Mouse (Mus musculus) limb, embryonic 15.5 days (tissue): ENCODE measurements around the gene Tpi1. TPM values are rescaled to one million over a fixed set of nuclear protein-coding genes. Genes with fewer than 3 reads are reported as not detected.
A peak's percentile ranks its signal among the peaks of the same experiment; 100 is the strongest.

Source experiments
- ATAC-seq: fragments of 200-750 bp; cut with Nextera tagmentation; 2 replicates; pipeline ENCODE4 v1.8.0; 2017; ENCODE audit warnings: low read depth, moderate TSS enrichment; ENCODE audit not compliant: insufficient number of reproducible peaks, low FRiP score, low TSS enrichment
- H3K27ac ChIP-seq: fragments of 300-500 bp; sonication (generic); 2 replicates; pipeline ENCODE4 v1.5.1; 2015; ENCODE audit warnings: moderate library complexity, mild to moderate bottlenecking, inconsistent platforms
- H3K27me3 ChIP-seq: fragments of 300-500 bp; sonication (generic); 2 replicates; pipeline ENCODE4 v1.6.1; 2015; ENCODE audit warnings: inconsistent platforms
- H3K36me3 ChIP-seq: fragments of 300-500 bp; sonication (generic); 2 replicates; pipeline ENCODE4 v1.6.1; 2015; ENCODE audit warnings: inconsistent platforms
- H3K4me1 ChIP-seq: fragments of 300-500 bp; sonication (generic); 2 replicates; pipeline ENCODE4 v1.6.1; 2015; ENCODE audit warnings: inconsistent platforms
- H3K4me2 ChIP-seq: fragments of 300-500 bp; sonication (generic); 2 replicates; pipeline ENCODE4 v1.6.1; 2015; ENCODE audit warnings: mild to moderate bottlenecking, inconsistent platforms
- H3K4me3 ChIP-seq: fragments of 300-500 bp; sonication (generic); 2 replicates; pipeline ENCODE4 v1.5.1; 2015; ENCODE audit warnings: mild to moderate bottlenecking, inconsistent platforms
- H3K9ac ChIP-seq: fragments of 300-500 bp; sonication (generic); 2 replicates; pipeline ENCODE4 v1.6.1; 2015; ENCODE audit warnings: inconsistent platforms
- H3K9me3 ChIP-seq: fragments of 300-500 bp; sonication (generic); 2 replicates; pipeline ENCODE4 v1.6.1; 2016; ENCODE audit warnings: inconsistent platforms
- WGBS: fragments of 180-500 bp; shearing (Covaris S2); methylation state at CpG from one replicate; pipeline ENCODE4 v1.1.7; 2015; 5-methylcytosine and 5-hydroxymethylcytosine counted together
- polyA plus RNA-seq: library from polyadenylated mRNA; unstranded; fragments of >200 nt; fragmentation: Nextera tagmentation; extraction: Ambion mirVana; gene quantifications from 2 replicates; pipeline ENCODE4 v1.2.1, GENCODE M21; 2015

Tpi1 gene
- polyA plus RNA-seq, 1 experiment from 2014 or later = 940 TPM

- no peaks in the 10 kb centered on the region for H3K9me3 ChIP-seq
- no peak overlapping the region for H3K27ac ChIP-seq
- WGBS = 59% methylated on average over 8 of the region's 8 CpGs
- no peak overlapping the region for H3K4me2 ChIP-seq
- H3K4me3 ChIP-seq = no peak overlapping the region
- H3K4me1 ChIP-seq = peaks cover 6% of the 10 kb centered on the region
- no peaks in the 10 kb centered on the region for H3K36me3 ChIP-seq
- no peaks in the 10 kb centered on the region for H3K27me3 ChIP-seq
- H3K9ac ChIP-seq = no peak overlapping the region
- ATAC-seq = no peak
These were observed 27.2 kb downstream of the Tpi1 start for GRCm38 (mm10) chr6:124786756-124787420.

GRCm38 (mm10) chr6:124782436-124782835 lies 31.7 kb downstream of the Tpi1 start:
- no peak for ATAC-seq
- 0 out of 2 replicates have a peak, but pooled peaks cover 3% of the 10 kb centered on the region for H3K27me3 ChIP-seq
- H3K9ac ChIP-seq = no peak overlapping the region
- 0 out of 2 replicates have a peak overlapping the region, but pooled peaks have one; percentile 13 for H3K4me3 ChIP-seq
- no peaks in the 10 kb centered on the region for H3K9me3 ChIP-seq
- peaks cover 20% of the 10 kb centered on the region for H3K4me1 ChIP-seq
- no peak overlapping the region for H3K27ac ChIP-seq
- 24% methylated on average over 6 of the region's 6 CpGs for WGBS
- H3K4me2 ChIP-seq = peak overlapping the region; percentile 34
- no peaks in the 10 kb centered on the region for H3K36me3 ChIP-seq

GRCm38 (mm10) chr6:124780917-124781316 lies 33.2 kb downstream of the Tpi1 start:
- no peak overlapping the region for H3K4me3 ChIP-seq
- no peak overlapping the region for H3K4me2 ChIP-seq
- 84% methylated on average over 7 of the region's 7 CpGs for WGBS
- ATAC-seq = no peak
- no peaks in the 10 kb centered on the region for H3K36me3 ChIP-seq
- H3K9me3 ChIP-seq = no peaks in the 10 kb centered on the region
- H3K27me3 ChIP-seq = 0 out of 2 replicates have a peak, but pooled peaks cover 3% of the 10 kb centered on the region
- peaks cover 20% of the 10 kb centered on the region for H3K4me1 ChIP-seq
- no peak overlapping the region for H3K27ac ChIP-seq
- H3K9ac ChIP-seq = no peak overlapping the region

GRCm38 (mm10) chr6:124779984-124780416 lies 34.1 kb downstream of the Tpi1 start:
- H3K9ac ChIP-seq = peak overlapping the region; percentile 23; the same call in 1 of the 2 replicates
- no peaks in the 10 kb centered on the region for H3K9me3 ChIP-seq
- no peak for ATAC-seq
- H3K27ac ChIP-seq = no peak overlapping the region
- H3K4me1 ChIP-seq = peaks cover 20% of the 10 kb centered on the region
- H3K4me3 ChIP-seq = peak overlapping the region; percentile 32
- no peaks in the 10 kb centered on the region for H3K36me3 ChIP-seq
- 0 out of 2 replicates have a peak, but pooled peaks cover 3% of the 10 kb centered on the region for H3K27me3 ChIP-seq
- peak overlapping the region; percentile 58 for H3K4me2 ChIP-seq
- WGBS = 5% methylated on average over 10 of the region's 10 CpGs

- H3K4me2 ChIP-seq = peak within 1 kb of the TSS; percentile 58
- H3K9ac ChIP-seq = peak within 1 kb of the TSS; percentile 23; the same call in 1 of the 2 replicates
- peak within 1 kb of the TSS; percentile 32 for H3K4me3 ChIP-seq
- no peaks in the 10 kb centered on the region for H3K36me3 ChIP-seq
- no peak for ATAC-seq
- H3K9me3 ChIP-seq = no peaks in the 10 kb centered on the region
- peaks cover 20% of the 10 kb centered on the region for H3K4me1 ChIP-seq
- no peak within 1 kb of the TSS for H3K27ac ChIP-seq
- H3K27me3 ChIP-seq = 0 out of 2 replicates have a peak, but pooled peaks cover 3% of the 10 kb centered on the region
- 2% methylated on average over 23 of the region's 23 CpGs for WGBS
These were observed 34.7 kb downstream of the Tpi1 start, which contains the start of gene Lrrc23 for GRCm38 (mm10) chr6:124779222-124779983. Lrrc23 (minus strand) TSS chr6:124779727.

- 89% methylated on average over 15 of the region's 15 CpGs for WGBS
- 0 out of 2 replicates have a peak, but pooled peaks cover 6% of the 10 kb centered on the region for H3K27me3 ChIP-seq
- 0 out of 2 replicates have a peak, but pooled peaks cover 2% of the 10 kb centered on the region for H3K36me3 ChIP-seq
- H3K9ac ChIP-seq = no peak overlapping the region
- no peak overlapping the region for H3K4me2 ChIP-seq
- no peak overlapping the region for H3K4me3 ChIP-seq
- peaks cover 23% of the 10 kb centered on the region for H3K4me1 ChIP-seq
- no peak overlapping the region for H3K27ac ChIP-seq
- ATAC-seq = no peak
- no peaks in the 10 kb centered on the region for H3K9me3 ChIP-seq
These were observed 43.6 kb downstream of the Tpi1 start for GRCm38 (mm10) chr6:124770511-124770910.

GRCm38 (mm10) chr6:124770013-124770412 lies 44.1 kb downstream of the Tpi1 start:
- peak overlapping the region; percentile 95 for H3K4me2 ChIP-seq
- H3K4me3 ChIP-seq = peak overlapping the region; percentile 57
- 0 out of 2 replicates have a peak, but pooled peaks cover 2% of the 10 kb centered on the region for H3K36me3 ChIP-seq
- H3K27me3 ChIP-seq = 0 out of 2 replicates have a peak, but pooled peaks cover 6% of the 10 kb centered on the region
- WGBS = 72% methylated on average over 7 of the region's 7 CpGs
- peak overlapping the region; percentile 60; the same call in 1 of the 2 replicates for H3K9ac ChIP-seq
- H3K27ac ChIP-seq = no peak overlapping the region
- H3K9me3 ChIP-seq = no peaks in the 10 kb centered on the region
- no peak for ATAC-seq
- peaks cover 23% of the 10 kb centered on the region for H3K4me1 ChIP-seq

- peak; percentile 69 for ATAC-seq
- Histone ChIP-seq H3K27ac (peak within 1 kb of the TSS; percentile 27; the same call in 1 of the 2 replicates), H3K36me3 (0 out of 2 replicates have a peak, but pooled peaks cover 2% of the 10 kb centered on the region), H3K9me3 (no peaks in the 10 kb centered on the region), H3K4me3 (peak within 1 kb of the TSS; percentile 57), H3K4me1 (peaks cover 23% of the 10 kb centered on the region), H3K4me2 (peak within 1 kb of the TSS; percentile 95), H3K27me3 (0 out of 2 replicates have a peak, but pooled peaks cover 6% of the 10 kb centered on the region), H3K9ac (peak within 1 kb of the TSS; percentile 60)
- under 1% methylated on average over 54 of the region's 54 CpGs for WGBS
These were observed 44.9 kb downstream of the Tpi1 start, which contains the start of gene Eno2 for GRCm38 (mm10) chr6:124769101-124769765. Eno2 (minus strand) TSS chr6:124769673.

- Histone ChIP-seq H3K36me3 (0 out of 2 replicates have a peak, but pooled peaks cover 2% of the 10 kb centered on the region), H3K9me3 (no peaks in the 10 kb centered on the region), H3K4me2 (peak overlapping the region; percentile 95), H3K4me1 (peaks cover 23% of the 10 kb centered on the region), H3K9ac (peak overlapping the region; percentile 60), H3K4me3 (peak overlapping the region; percentile 57), H3K27me3 (0 out of 2 replicates have a peak, but pooled peaks cover 6% of the 10 kb centered on the region), H3K27ac (no peak overlapping the region)
- ATAC-seq = no peak
- WGBS = 6% methylated on average over 9 of the region's 9 CpGs
These were observed 45.4 kb downstream of the Tpi1 start for GRCm38 (mm10) chr6:124768704-124769044.

GRCm38 (mm10) chr6:124767920-124768703 lies 46.0 kb downstream of the Tpi1 start:
- Histone ChIP-seq H3K9me3 (no peaks in the 10 kb centered on the region), H3K27me3 (0 out of 2 replicates have a peak, but pooled peaks cover 10% of the 10 kb centered on the region), H3K4me2 (peak overlapping the region; percentile 95), H3K4me1 (peaks cover 23% of the 10 kb centered on the region), H3K4me3 (peak overlapping the region; percentile 57), H3K9ac (peak overlapping the region; percentile 60; the same call in 1 of the 2 replicates), H3K27ac (no peak overlapping the region), H3K36me3 (0 out of 2 replicates have a peak, but pooled peaks cover 2% of the 10 kb centered on the region)
- 30% methylated on average over 19 of the region's 19 CpGs for WGBS
- no peak for ATAC-seq
